Mouse (Mus musculus) myocyte (in vitro differentiated cells): ENCODE measurements around the gene H2-Oa. TPM values are rescaled to one million over a fixed set of nuclear protein-coding genes. Genes with fewer than 3 reads are reported as not detected.

Experiments
- H3K27me3 ChIP-seq: one replicate; pipeline ENCODE4 v1.6.1; 2011; ENCODE audit not compliant: control insufficient read depth, insufficient read depth, insufficient read length
- H3K36me3 ChIP-seq: one replicate; pipeline ENCODE4 v1.6.1; 2011; ENCODE audit not compliant: control insufficient read depth, insufficient read depth
- H3K4me2 ChIP-seq: one replicate; pipeline ENCODE4 v1.6.1; 2011; ENCODE audit warnings: low read depth, control low read depth
- H3K4me3 ChIP-seq: one replicate; pipeline ENCODE4 v1.5.1; 2011; ENCODE audit warnings: mild to moderate bottlenecking, control low read depth, moderate library complexity
- H3K79me2 ChIP-seq: one replicate; pipeline ENCODE4 v1.6.1; 2011; ENCODE audit not compliant: control insufficient read depth, insufficient read depth
- H3ac ChIP-seq: one replicate; pipeline ENCODE4 v1.6.1; 2011; ENCODE audit not compliant: control insufficient read depth, insufficient read length
- CEBPB ChIP-seq: IDR thresholded peaks from 2 replicates; pipeline ENCODE4 v1.6.1; 2011; ENCODE audit warnings: mild to moderate bottlenecking, moderate library complexity; ENCODE audit not compliant: poor library complexity, insufficient read depth, severe bottlenecking
- E2F4 ChIP-seq: IDR thresholded peaks from one replicate; pipeline ENCODE4 v1.6.1; 2011; ENCODE audit warnings: mild to moderate bottlenecking, control low read depth, moderate library complexity; ENCODE audit not compliant: insufficient read depth
- MAX ChIP-seq: IDR thresholded peaks from one replicate; pipeline ENCODE4 v1.6.1; 2011; ENCODE audit warnings: low read depth, mild to moderate bottlenecking, control low read depth
- MYOD1 ChIP-seq, 3 experiments: IDR thresholded peaks; one replicate each; pipeline ENCODE4 v1.6.1; 2011; ENCODE audit warnings: control low read depth in 2 of 3, low read depth in 2 of 3, mild to moderate bottlenecking in 2 of 3, moderate library complexity in 1 of 3; ENCODE audit not compliant: insufficient read length in 2 of 3, control insufficient read depth in 1 of 3
- MYOG ChIP-seq, 3 experiments: IDR thresholded peaks; one replicate each; pipeline ENCODE4 v1.6.1; 2011; ENCODE audit warnings: control low read depth in 2 of 3, low read depth in 2 of 3, mild to moderate bottlenecking in 2 of 3; ENCODE audit not compliant: insufficient read length in 2 of 3, control insufficient read depth in 1 of 3, insufficient read depth in 1 of 3
- POLR2A ChIP-seq: IDR thresholded peaks from one replicate; pipeline ENCODE4 v1.6.1; 2011; ENCODE audit warnings: low read depth, mild to moderate bottlenecking, control low read depth, moderate library complexity; ENCODE audit not compliant: insufficient read length
- POLR2AphosphoS2 ChIP-seq: IDR thresholded peaks from one replicate; pipeline ENCODE4 v1.6.1; 2011; ENCODE audit warnings: low read depth, control low read depth; ENCODE audit not compliant: insufficient read length
- REST ChIP-seq: IDR thresholded peaks from one replicate; pipeline ENCODE4 v1.6.1; 2011; ENCODE audit warnings: mild to moderate bottlenecking, control low read depth, moderate library complexity; ENCODE audit not compliant: insufficient read depth, insufficient read length
- SRF ChIP-seq: IDR thresholded peaks from one replicate; pipeline ENCODE4 v1.6.1; 2011; ENCODE audit warnings: low read depth; ENCODE audit not compliant: control insufficient read depth, insufficient read length
- TCF12 ChIP-seq: IDR thresholded peaks from one replicate; pipeline ENCODE4 v1.6.1; 2011; ENCODE audit warnings: mild to moderate bottlenecking, control low read depth; ENCODE audit not compliant: poor library complexity, insufficient read depth, severe bottlenecking
- TCF3 ChIP-seq: IDR thresholded peaks from one replicate; pipeline ENCODE4 v1.6.1; 2011; ENCODE audit warnings: low read depth, control low read depth; ENCODE audit not compliant: insufficient read length
- USF1 ChIP-seq: IDR thresholded peaks from one replicate; pipeline ENCODE4 v1.6.1; 2011; ENCODE audit warnings: low read depth, mild to moderate bottlenecking, control low read depth, moderate library complexity
- polyA plus RNA-seq: library from polyadenylated mRNA; unstranded; fragments of >200 nt; fragmentation: generic; extraction: Trizol; gene quantifications from one replicate; pipeline ENCODE4 v1.2.1, GENCODE M21; 2012; ENCODE audit warnings: missing spikeins

Gene H2-Oa
- polyA plus RNA-seq, 1 experiment = 0.07 TPM

DNA sequence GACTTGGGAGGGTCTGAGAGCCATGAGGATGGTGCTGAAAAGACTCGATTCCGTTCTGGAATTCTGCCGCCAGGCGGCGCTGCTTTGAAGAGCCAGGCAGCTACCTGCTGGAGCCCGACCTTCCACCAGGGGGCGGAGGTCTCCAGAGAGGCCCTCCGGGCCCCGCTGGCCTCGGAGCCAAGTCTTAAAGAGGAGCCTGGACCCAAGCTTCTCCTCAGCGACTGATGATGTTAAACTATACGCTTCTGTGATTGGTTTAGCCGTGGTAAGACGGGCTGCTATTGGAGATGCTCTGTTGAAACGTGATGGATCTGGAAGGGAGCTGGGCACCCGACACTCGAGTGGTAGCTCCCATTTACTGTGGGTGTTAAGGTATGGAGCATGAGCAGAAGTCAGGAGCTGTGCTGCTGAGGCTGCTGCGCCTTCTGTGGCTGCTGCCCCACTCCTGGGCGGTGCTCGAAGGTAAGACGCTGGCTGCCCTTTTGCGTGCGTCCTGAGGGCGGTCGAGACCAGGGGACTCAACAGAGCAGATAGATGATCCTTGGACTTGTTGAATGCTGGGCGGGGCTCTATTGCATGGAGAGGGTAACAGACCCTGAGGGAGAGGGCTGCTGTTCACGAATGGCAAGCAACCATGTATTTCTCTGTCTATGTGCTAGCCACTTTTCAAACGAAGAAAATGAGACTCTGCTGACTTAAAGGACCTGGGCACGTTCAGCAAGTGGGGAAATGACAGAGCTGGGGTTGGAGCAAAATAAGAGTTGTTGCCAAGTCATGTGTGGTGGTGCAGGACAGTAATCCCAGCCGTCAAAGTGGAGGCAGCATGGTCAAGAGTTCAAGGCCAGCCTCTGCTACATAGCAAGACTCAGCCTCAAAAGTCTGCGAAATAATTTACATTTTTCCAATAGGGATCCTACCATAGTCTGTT is 43.4 kb downstream of the H2-Oa start:
- no peak overlapping the region for H3ac ChIP-seq
- H3K79me2 ChIP-seq = no peaks in the 10 kb centered on the region
- peaks cover 30% of the 10 kb centered on the region for H3K27me3 ChIP-seq
- TF ChIP-seq MYOG (IDR thresholded peaks at IDR 0.05; ENCODE audit: control insufficient read depth in 1 of 3, insufficient read depth in 1 of 3, insufficient read length in 2 of 3, low read depth in 2 of 3) (no peak), REST (no peak), E2F4 (no peak), USF1 (no peak), TCF3 (no peak), SRF (no peak), CEBPB (no peak), POLR2A (no peak), MAX (no peak), POLR2AphosphoS2 (no peak), MYOD1 (IDR thresholded peaks at IDR 0.05; ENCODE audit: control insufficient read depth in 1 of 3, insufficient read length in 2 of 3, low read depth in 2 of 3) (no peak), TCF12 (no peak)
- H3K4me3 ChIP-seq = no peak overlapping the region
- H3K4me2 ChIP-seq = peak overlapping the region; percentile 47
- no peaks in the 10 kb centered on the region for H3K36me3 ChIP-seq

DNA sequence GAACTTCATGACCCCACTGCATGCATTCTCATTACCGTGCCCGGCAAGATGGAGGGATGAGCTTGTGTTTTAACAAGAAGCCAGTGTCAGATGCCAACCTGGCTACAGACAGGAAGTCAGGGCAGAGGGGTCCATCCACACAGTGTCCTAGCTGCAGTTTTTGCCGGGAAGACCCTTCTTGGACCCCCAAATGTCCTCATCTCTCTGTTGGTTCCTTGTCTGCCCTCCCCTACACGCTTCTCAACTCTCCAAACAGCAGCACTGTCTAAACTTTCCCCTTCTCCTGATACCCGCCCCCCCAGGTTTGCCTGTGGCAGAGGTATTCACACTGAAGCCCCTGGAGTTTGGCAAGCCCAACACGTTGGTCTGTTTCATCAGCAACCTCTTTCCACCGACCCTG is 45.5 kb downstream of the H2-Oa start:
- H3K79me2 ChIP-seq = no peaks in the 10 kb centered on the region
- TF ChIP-seq POLR2A (no peak), USF1 (no peak), CEBPB (no peak), TCF12 (no peak), REST (no peak), SRF (no peak), POLR2AphosphoS2 (no peak), MYOD1 (IDR thresholded peaks at IDR 0.05; ENCODE audit: control insufficient read depth in 1 of 3, insufficient read length in 2 of 3, low read depth in 2 of 3) (no peak), MYOG (IDR thresholded peaks at IDR 0.05; ENCODE audit: control insufficient read depth in 1 of 3, insufficient read depth in 1 of 3, insufficient read length in 2 of 3, low read depth in 2 of 3) (no peak), E2F4 (no peak), MAX (no peak), TCF3 (no peak)
- no peaks in the 10 kb centered on the region for H3K36me3 ChIP-seq
- H3K27me3 ChIP-seq = peaks cover 46% of the 10 kb centered on the region
- H3K4me3 ChIP-seq = no peak overlapping the region
- no peak overlapping the region for H3K4me2 ChIP-seq
- no peak overlapping the region for H3ac ChIP-seq

GRCm38 (mm10) chr17:34138655-34139054 is 46.5 kb downstream of the H2-Oa start:
- Histone ChIP-seq H3K4me3 (no peak overlapping the region), H3K36me3 (no peaks in the 10 kb centered on the region), H3K4me2 (no peak overlapping the region), H3ac (no peak overlapping the region), H3K27me3 (peaks cover 50% of the 10 kb centered on the region), H3K79me2 (no peaks in the 10 kb centered on the region)
- TF ChIP-seq POLR2AphosphoS2 = no peak
- TF ChIP-seq MYOG (IDR thresholded peaks at IDR 0.05; ENCODE audit: control insufficient read depth in 1 of 3, insufficient read depth in 1 of 3, insufficient read length in 2 of 3, low read depth in 2 of 3) = no peak
- no peak for TF ChIP-seq MYOD1 (IDR thresholded peaks at IDR 0.05; ENCODE audit: control insufficient read depth in 1 of 3, insufficient read length in 2 of 3, low read depth in 2 of 3)
- TF ChIP-seq CEBPB = no peak
- TF ChIP-seq TCF12 = no peak
- no peak for TF ChIP-seq SRF
- TF ChIP-seq USF1 = no peak
- TF ChIP-seq MAX = no peak
- no peak for TF ChIP-seq REST
- no peak for TF ChIP-seq TCF3
- TF ChIP-seq POLR2A = no peak

DNA sequence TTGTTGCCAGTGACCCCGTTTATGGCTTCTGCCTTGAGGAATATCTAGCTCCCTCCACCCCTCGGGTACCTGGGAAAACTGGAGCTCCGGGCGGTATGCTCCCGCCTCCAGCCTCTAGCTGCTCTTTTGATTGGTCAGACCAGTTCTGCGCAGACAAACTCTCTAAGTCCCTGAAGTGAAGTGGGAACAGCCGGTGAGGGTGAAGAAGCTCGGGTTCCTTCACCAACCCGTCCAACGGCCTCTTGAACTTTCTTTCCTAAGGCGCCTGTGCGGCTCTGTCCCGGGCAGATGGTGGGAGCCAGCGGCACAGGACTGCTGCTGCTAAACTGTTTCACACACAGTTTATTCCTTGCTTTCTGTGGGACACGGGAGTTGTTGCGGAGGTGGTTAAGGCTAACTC is 47.3 kb downstream of the H2-Oa start:
- Histone ChIP-seq H3K36me3 (no peaks in the 10 kb centered on the region), H3K4me3 (no peak overlapping the region), H3K4me2 (peak overlapping the region; percentile 46), H3K79me2 (no peaks in the 10 kb centered on the region), H3ac (no peak overlapping the region), H3K27me3 (peaks cover 55% of the 10 kb centered on the region)
- TF ChIP-seq E2F4 (no peak), MYOD1 (IDR thresholded peaks at IDR 0.05; ENCODE audit: control insufficient read depth in 1 of 3, insufficient read length in 2 of 3, low read depth in 2 of 3) (no peak), USF1 (no peak), POLR2A (no peak), POLR2AphosphoS2 (no peak), TCF12 (no peak), SRF (no peak), MYOG (IDR thresholded peaks at IDR 0.05; ENCODE audit: control insufficient read depth in 1 of 3, insufficient read depth in 1 of 3, insufficient read length in 2 of 3, low read depth in 2 of 3) (no peak), REST (no peak), MAX (no peak), CEBPB (no peak), TCF3 (no peak)
